Mouse (Mus musculus) embryo, embryonic 10 days (tissue): ENCODE results near the gene Sema5b.

Experiments used
- DNase-seq: peaks from one replicate; pipeline ENCODE4 v3.0.0-alpha.2; 2015; ENCODE audit warnings: low spot score

Sema5b gene

GRCm38 (mm10) chr16:35541117-35541641 is at the start of gene Sema5b:
Gene Sema5b, plus strand, starts transcription at chr16:35541145.
- DNase-seq, result peak; percentile 85

GRCm38 (mm10) chr16:35500342-35500741 is 40.6 kb upstream of the Sema5b start:
- no peak for DNase-seq

- DNase-seq, result no peak
These were observed 39.7 kb upstream of the Sema5b start for GRCm38 (mm10) chr16:35501106-35501760.

- no peak for DNase-seq
These were observed 38.5 kb upstream of the Sema5b start for GRCm38 (mm10) chr16:35502456-35502855.

- DNase-seq, result no peak
These were observed 36.7 kb upstream of the Sema5b start for GRCm38 (mm10) chr16:35504266-35504665.

- no peak for DNase-seq
These were observed 35.2 kb upstream of the Sema5b start for GRCm38 (mm10) chr16:35505786-35506185.

- no peak for DNase-seq
These were observed 32.4 kb upstream of the Sema5b start for GRCm38 (mm10) chr16:35508581-35508980.

- DNase-seq, result peak; percentile 48
These were observed 31.4 kb upstream of the Sema5b start for GRCm38 (mm10) chr16:35509331-35510070.

GRCm38 (mm10) chr16:35515977-35516612 is 24.9 kb upstream of the Sema5b start:
- DNase-seq, result no peak

GRCm38 (mm10) chr16:35517976-35518951 is 22.7 kb upstream of the Sema5b start:
- no peak for DNase-seq

GRCm38 (mm10) chr16:35519245-35519644 is 21.7 kb upstream of the Sema5b start:
- DNase-seq, result no peak

GRCm38 (mm10) chr16:35524200-35524599 is 16.7 kb upstream of the Sema5b start:
- no peak for DNase-seq

- DNase-seq, result no peak
These were observed 6.3 kb upstream of the Sema5b start for GRCm38 (mm10) chr16:35534630-35535029.

- no peak for DNase-seq
These were observed 3.3 kb upstream of the Sema5b start for GRCm38 (mm10) chr16:35537651-35538050.

GRCm38 (mm10) chr16:35539041-35539440 is 1.9 kb upstream of the Sema5b start:
- DNase-seq, result no peak

GRCm38 (mm10) chr16:35540333-35541116 is 420 bp upstream of the Sema5b start:
- peak; percentile 85 for DNase-seq

GRCm38 (mm10) chr16:35541661-35542420 is 896 bp downstream of the Sema5b start:
- peak; percentile 56 for DNase-seq

GRCm38 (mm10) chr16:35542421-35542780 is 1.5 kb downstream of the Sema5b start:
- DNase-seq, result no peak

GRCm38 (mm10) chr16:35545723-35546122 is 4.8 kb downstream of the Sema5b start:
- no peak for DNase-seq

GRCm38 (mm10) chr16:35547966-35548365 is 7.0 kb downstream of the Sema5b start:
- no peak for DNase-seq
